Mouse (Mus musculus) liver, embryonic 14 days (tissue): ENCODE results near the gene Ccz1. TPM values are rescaled to one million over a fixed set of nuclear protein-coding genes. Genes with fewer than 3 reads are reported as not detected.

Source experiments
- polyA plus RNA-seq: library from polyadenylated mRNA; depleted of rRNA; stranded (reverse); fragments of >200 nt; gene quantifications from 2 replicates; pipeline ENCODE4 v1.2.3, GENCODE M21; 2012; rRNA removed

Gene Ccz1
- 23.3 and 24.5 TPM in 2 replicates for polyA plus RNA-seq

DNA sequence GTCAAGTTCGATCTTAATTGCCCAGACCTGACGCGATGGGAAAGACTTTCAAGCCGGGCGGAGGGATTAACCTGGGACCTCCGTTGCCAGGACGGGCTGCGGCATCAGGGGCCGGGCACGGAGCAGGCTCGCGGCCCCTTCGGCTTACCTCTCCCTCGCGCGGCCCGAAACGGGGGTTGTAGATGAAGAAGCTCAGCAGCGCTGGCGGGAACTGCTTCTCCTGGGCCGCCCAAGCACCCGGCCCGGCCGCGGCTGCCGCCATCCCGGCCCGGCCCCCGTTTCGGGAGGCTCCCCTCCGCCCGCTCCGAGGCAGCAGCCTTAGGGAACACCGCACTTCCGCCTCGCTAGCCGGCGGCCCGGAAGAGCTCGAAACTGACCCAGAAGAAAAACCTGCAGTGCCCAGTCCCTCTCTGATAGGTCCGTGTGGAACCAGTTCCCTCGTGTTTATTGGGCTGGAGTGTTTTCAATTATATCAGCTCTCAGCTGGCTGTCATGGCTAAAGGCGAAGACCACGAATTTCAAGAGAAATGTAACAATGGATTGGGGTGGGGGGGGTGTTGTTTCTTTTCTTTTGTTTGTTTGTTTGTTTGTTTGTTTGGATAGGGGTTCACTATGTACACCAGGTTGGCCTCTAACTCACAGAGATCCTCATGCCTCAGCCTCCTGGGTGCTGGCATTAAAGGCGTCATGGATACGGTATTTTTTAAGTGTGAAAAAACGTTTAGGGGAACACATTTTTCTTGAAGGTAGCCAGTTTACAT lies at the start of gene Ccz1:
TSS of gene Ccz1 (minus strand) at position 327 of the 761 bp plus-strand sequence.

GRCm38 (mm10) chr5:144026620-144027263 lies 12.1 kb upstream of the Ccz1 start, which contains the start of gene Ocm:
Gene Ocm (minus strand): TSS chr5:144026670.

Other genes with a start within 250 kb of the Ccz1 start
- 39.6 and 48.1 TPM in 2 replicates for gene Eif2ak1, start 197.1 kb downstream of the Ccz1 start, polyA plus RNA-seq
- gene Ankrd61, start 117.2 kb downstream of the Ccz1 start, polyA plus RNA-seq, result 0.03 and 0.07 TPM in 2 replicates
- gene Aimp2, start 105.0 kb downstream of the Ccz1 start, polyA plus RNA-seq, result 37.5 and 45.2 TPM in 2 replicates
- 6.5 and 7.1 TPM in 2 replicates for gene Pms2, start 104.9 kb downstream of the Ccz1 start, polyA plus RNA-seq
- gene Gm42421, start 86.7 kb downstream of the Ccz1 start, polyA plus RNA-seq, result 0.45 and 0.48 TPM in 2 replicates
- gene Rsph10b, start 81.8 kb downstream of the Ccz1 start, polyA plus RNA-seq, result 0.28 and 0.41 TPM in 2 replicates
- not detected in 2 replicates for gene Ocm, start 11.8 kb upstream of the Ccz1 start, polyA plus RNA-seq
- 2.3 and 3.3 TPM in 2 replicates for gene Lmtk2, start 85.6 kb upstream of the Ccz1 start, polyA plus RNA-seq
- 0.33 and 0.35 TPM in 2 replicates for gene Bhlha15, start 175.4 kb upstream of the Ccz1 start, polyA plus RNA-seq
- 2.4 and 2.7 TPM in 2 replicates for gene Tecpr1, start 208.7 kb upstream of the Ccz1 start, polyA plus RNA-seq
- 12.1 and 13.4 TPM in 2 replicates for gene Bri3, start 229.6 kb upstream of the Ccz1 start, polyA plus RNA-seq